Mouse (Mus musculus): ENCODE results near the gene Serpinb5. TPM values are rescaled to one million over a fixed set of nuclear protein-coding genes. Genes with fewer than 3 reads are reported as not detected.
"Not testable (repeated sequence)": the region's sequence is repeated elsewhere in the genome, so short reads cannot be mapped to it uniquely, and the experiment has no call there.

The Serpinb5 gene
- not detected for total RNA-seq (2022)

DNA sequence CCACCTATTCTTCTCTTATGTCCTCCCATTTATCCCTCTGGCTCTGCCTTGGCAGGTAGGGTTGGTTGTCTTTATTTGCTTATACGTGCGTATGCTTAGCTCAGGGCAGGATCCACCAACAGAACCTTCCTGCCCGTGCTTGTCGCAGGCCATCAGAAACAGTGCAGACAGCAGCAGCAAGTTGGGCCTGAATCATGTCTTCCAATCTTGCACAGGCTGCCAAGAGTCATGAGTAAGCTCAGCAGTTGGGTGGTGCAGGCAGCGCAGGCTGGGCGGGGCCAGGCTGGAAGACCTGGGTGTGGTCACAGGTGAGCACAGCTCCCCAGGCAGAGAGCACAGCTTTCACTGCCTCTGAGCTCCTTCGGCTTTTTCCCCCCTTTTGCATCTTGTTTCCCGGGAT is at the start of gene Serpinb5:
Gene Serpinb5, plus strand, starts transcription at position 327 of the 400 bp plus-strand sequence.
- DNase-seq (ENCODE audit: low spot score in 2 of 2) = no peak

DNA sequence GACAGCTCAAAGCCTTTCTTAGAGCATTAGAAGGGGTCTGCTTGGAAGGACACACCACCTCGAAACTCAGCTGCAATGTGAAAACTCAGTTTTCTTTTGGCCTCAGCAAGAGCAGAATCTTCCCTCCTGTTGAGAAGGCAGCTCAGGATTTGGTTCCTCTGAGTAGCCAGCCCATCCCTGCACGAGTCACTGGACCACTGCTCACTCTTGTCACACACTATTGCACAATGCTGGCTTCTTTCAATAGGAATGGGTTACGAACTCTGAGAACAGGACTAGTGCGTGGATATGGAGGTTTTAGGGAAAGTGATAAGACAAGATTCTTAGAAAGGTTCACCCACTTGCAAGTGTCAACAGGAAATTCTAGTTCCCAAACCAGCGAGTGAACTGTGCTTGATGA is 46.1 kb upstream of the Serpinb5 start:
- DNase-seq (ENCODE audit: low spot score in 2 of 2) = no peak

DNA sequence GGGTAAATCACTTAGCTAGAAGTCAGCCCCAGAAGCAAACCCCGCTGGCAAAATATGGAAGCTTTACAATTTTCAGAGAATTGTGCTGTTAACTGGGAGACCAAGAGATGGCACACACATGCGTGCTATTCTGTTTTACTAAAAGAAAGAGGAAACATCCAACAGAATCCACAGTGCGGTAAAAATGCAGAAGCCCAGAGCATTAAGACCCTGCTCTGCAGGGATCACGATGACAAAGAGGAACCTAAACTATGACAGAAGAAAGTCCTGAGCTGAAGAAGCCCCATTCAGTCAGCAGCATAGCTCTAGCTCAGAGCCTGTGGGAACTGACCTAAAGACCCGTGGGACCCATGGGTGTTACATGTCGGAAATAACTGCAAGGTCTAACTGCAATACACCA is 45.7 kb upstream of the Serpinb5 start:
- no peak for DNase-seq (ENCODE audit: low spot score in 2 of 2)

DNA sequence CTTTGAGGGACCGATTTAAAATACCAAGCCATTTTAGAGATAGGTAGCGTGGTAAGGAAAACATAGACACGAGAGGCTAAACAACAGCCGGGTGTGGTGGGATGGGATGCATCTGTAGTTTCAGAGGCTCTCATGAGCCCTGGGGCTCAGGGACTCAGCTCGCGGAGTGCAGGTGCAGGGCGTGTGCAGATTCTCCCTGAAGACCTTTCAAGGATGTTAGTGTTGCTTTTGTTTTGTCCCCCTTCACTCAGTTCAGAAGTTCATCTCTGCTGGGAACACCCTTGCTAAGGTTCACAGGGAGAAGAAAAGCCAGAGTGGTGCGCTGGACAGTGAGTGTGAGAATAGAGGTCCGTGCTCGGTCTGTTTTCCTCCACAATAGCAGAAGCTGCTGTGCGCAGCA is 44.2 kb upstream of the Serpinb5 start:
- DNase-seq (ENCODE audit: low spot score in 2 of 2) = no peak

DNA sequence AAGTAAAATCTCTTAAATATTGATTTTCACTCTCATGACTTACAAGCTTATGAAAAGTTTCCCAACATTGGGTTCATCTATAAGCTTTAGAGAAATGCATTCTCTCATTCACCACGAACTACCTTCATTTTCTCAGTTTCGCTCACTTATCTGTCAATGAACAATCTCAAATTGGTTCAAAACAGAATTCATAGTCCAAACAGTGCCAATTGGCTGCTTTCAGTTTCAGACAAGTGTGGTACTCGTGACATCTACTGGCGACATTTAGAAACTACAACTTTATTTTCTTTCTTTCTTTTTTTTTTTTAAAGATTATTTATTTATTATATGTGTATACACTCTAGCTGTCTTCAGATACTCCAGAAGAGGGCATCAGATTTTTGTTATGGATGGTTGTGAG is 42.6 kb upstream of the Serpinb5 start:
- DNase-seq (ENCODE audit: low spot score in 2 of 2) = no peak

DNA sequence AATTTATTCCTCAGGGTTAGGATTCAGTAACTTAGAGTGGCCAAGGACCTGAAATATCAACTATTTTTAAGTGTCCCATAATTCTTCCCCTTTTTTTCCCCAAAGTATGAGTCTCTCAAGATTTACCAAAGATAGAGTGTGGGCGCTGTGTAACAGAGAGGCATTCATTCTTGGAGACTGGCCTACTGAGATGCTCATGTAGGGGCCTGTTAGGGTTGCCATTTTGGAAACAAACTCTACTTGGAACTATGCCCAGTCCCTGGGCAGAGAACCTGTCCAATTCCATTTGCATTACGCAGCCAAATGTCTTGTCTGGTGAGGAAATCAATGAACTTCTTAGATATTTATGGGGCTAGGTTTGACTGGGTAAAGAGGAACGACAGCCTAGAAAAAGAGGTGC is 38.7 kb upstream of the Serpinb5 start:
- DNase-seq (ENCODE audit: low spot score in 2 of 2) = no peak

DNA sequence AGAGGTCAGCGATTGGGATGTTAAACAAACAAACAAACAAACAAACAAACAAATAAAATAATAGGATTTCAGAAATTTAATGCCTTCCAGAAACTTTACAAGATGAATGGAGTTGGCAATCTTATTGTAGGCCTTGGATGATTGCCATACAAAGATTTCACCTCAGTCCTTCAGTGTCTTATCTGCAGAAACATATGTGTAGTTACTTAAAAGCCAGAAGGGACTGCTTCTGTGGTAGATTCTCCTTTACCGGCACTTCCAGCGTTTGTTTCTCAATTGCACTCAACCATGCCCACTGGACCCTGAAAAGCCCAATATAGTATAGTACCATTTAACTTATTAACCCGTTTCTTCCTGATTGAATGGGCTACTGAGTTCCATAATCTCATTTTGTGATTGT is 32.2 kb upstream of the Serpinb5 start:
- no peak for DNase-seq (ENCODE audit: low spot score in 2 of 2)

DNA sequence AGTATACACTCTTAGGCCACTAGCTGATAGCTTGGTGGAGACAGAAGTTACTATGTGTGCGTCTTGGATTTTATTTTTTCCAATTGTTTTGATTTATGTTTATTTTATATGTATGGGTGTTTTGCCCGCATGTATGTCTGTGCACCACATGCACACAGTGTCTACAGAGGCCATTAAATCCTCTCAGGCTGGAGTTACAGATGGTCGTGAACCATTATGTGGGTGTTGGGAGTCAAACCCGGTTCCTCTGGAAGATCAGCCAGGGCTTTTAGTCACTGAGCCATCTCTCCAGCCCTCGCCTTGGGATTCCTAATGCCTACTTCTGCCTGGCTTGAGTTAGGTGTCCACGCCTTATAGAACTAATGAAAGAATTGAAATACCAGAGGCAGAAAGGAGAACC is 4.6 kb downstream of the Serpinb5 start:
- DNase-seq (ENCODE audit: low spot score in 2 of 2) = no peak

DNA sequence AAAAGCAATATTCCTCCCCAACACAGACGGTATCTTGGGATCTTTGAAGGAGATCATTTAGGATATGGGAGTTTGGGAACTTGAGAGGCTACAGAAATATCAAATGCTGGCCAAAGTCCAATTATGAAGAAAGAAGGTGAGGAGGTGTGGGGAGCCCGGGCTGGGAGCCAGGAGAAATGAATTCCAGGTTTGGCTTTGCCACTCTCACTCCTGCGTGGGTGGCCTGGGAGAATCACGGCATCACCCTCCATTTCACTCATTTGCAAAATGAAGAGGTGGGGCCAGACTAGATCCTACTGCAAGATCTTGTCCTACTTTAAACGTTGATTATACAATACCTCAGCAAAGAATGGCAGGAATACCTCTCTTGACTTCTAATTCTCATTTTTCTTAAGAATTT is 5.1 kb downstream of the Serpinb5 start:
- no peak for DNase-seq (ENCODE audit: low spot score in 2 of 2)

DNA sequence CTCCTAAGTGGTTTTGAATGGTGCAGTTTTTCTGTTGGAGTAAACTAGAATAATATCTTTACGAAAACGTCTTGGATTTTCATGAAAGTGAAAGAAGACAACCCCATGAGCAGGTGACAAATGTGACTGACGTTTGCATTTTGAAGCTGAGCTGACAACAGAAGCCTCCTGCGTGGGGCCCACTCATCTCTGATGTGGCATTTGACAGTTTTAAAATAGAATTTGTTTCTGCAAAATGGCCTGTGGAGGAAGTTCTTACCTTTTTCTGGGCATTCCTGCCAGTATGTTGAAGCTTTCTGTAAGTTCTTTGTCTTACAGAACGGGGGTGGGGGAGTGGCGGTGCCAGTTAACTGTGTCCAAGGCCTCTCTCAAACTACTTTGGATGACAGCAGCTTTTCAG is 5.8 kb downstream of the Serpinb5 start:
- no peak for DNase-seq (ENCODE audit: low spot score in 2 of 2)

DNA sequence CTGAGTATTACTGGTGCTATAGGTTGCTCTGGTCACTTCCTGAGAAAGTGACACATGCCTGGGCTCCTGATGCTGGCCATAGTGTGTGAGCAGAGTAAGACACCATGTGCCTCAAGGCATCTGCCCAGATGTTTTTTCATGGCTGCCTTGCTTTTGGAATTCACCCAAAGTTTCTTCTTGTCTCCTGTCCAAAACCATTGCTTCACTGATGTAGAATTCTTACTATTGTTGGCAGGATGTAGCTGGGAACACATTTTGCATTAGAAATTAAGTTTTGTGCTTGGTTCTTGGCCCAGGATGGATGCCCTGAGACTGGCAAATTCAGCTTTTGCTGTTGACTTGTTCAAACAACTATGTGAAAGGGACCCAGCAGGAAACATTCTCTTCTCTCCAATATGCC is 9.0 kb downstream of the Serpinb5 start:
- DNase-seq (ENCODE audit: low spot score in 2 of 2) = no peak

DNA sequence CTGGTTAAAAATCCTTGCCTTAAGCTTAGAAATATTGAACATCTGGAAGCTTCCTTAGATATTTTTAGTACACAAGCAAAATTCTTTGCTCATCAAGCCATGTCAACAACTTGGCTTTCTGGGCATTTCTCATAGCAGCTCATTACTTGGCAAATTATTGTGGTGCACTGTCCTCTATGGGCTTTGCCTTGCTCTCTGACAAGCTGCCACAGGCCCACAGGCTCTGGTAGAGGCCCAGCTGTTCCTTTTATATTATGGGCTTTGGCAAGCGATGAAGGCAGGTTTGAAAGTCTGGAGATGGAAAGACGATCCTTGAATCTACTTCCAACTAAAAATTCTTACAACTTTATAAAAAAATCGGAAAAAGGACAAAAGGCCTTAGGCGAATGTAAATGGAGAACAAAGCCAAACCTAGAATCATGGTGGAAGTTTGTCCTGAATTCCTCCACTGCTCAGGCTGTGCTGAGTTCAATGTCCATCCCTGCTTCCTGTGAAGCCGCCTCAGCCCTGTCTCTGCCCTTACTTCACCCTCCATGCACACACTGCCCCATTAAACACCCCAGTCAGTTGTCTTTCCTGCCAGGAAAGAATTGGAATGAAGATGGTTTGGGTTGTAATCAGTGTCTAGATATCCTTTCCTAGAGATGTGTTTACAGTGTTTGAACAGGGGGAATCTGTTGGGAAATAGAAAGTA is 14.4 kb downstream of the Serpinb5 start:
- DNase-seq (ENCODE audit: low spot score in 2 of 2) = no peak

DNA sequence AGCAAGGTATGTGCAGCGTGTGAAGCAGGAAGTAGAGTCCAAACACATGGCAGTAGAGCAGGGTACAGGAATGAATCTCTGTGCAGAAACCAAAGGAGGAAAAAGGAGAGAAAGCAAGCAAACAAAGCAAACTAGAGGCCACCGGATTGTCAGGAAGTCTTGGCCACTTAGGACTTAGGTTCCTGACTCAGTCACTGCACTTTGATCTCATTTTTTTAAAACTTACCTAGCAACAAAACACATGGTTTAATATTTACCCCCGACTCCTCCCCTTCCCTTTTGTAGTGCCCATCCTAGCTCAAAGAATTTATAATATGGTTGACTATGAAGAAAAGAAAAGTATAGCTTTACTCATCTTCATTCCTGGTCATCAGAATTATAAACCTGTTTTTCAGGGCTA is 15.2 kb downstream of the Serpinb5 start:
- no peak for DNase-seq (ENCODE audit: low spot score in 2 of 2)

DNA sequence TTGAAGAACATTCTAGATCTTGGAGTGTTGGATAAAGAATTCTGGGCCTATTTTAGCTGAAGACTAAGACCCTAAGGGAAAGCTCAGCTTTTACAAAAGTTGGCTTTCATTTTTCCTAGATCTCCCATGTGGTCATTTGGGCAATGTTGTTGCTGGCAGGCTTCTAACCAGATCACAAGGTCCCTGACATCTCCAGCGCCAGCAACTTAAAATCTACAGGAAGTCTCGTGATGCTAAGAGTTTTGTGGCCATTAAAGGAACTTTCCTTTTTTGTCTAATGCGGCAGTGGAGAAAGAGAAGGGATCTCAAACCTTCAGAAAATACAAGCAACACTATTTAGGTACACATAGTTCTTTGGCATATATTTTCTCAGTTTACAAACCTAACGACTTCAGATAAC is 21.8 kb downstream of the Serpinb5 start:
- DNase-seq (ENCODE audit: low spot score in 2 of 2) = no peak

DNA sequence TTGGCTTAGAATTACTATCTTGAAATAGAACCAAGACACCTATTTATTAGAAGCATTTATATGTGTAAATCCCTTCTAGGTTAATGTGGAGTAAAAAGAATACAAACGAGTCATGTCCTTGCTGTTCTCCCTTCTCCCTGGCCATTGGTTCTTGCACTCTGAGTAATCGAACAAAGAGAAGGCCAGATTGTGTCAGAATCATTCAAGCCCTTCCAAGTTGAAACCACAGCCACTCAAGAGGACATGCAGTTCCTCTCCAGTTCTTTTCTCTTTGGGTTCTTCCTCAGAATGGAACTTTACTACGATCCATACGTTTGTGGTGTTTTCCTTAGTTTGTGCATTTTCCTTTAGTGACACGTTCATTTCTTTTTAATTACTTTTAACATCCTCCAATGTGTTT is 22.4 kb downstream of the Serpinb5 start:
- DNase-seq (ENCODE audit: low spot score in 2 of 2) = no peak

DNA sequence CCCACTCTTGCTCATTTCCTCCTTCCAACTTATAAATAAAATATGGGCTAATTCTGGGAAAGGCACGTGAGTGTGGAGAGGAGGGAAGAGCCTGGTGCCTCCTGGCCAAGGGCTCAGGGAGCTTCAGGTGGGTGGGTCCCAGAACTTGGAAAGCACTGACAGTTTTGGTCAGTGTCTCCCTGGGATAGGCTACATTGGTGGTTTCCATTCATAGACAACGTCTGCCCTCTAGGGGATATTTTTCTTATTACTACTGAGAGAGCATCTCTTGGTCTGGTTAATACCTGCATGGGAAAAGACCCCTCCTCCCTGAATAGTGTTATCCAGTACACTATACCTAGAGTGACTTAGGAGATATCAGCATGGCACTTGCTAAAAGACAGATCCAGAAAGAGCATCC is 22.8 kb downstream of the Serpinb5 start:
- no peak for DNase-seq (ENCODE audit: low spot score in 2 of 2)

DNA sequence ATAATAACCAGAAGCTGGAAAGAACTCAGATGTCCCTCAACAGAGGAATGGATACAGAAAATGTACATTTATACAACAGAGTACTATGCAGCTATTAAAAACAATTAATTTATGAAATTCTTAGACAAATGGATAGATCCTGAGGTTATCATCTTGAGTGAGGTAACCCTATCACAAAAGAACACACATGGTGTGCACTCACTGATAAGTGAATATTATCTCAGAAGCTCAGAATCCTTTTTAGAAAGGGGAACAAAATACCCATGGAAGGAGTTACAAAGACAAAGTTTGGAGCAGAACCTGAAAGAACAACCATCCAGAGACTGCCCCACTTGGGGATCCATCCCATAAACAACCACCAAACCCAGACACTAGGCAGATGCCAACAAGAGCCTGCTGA is 34.2 kb downstream of the Serpinb5 start:
- DNase-seq (ENCODE audit: low spot score in 2 of 2) = not testable (repeated sequence)

DNA sequence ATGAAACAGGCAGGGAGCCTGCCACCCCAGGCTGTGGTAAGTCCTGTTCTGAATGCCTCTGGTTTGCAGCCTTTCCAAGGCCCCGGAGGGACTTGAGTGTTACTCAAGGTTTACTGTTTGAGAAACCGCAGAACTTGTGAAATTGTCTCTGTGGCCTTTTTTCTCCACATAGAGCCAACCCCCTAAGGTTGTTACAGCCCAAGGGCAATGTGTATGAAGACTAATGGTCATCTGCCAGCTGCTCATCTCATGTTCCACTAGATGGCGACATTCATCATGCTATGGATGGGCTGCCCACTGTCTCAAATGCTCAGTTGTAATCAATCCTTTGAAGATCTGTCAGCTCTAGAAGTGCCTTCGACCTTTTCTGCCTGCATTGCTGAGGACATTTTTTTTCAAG is 40.4 kb downstream of the Serpinb5 start:
- no peak for DNase-seq (ENCODE audit: low spot score in 2 of 2)

DNA sequence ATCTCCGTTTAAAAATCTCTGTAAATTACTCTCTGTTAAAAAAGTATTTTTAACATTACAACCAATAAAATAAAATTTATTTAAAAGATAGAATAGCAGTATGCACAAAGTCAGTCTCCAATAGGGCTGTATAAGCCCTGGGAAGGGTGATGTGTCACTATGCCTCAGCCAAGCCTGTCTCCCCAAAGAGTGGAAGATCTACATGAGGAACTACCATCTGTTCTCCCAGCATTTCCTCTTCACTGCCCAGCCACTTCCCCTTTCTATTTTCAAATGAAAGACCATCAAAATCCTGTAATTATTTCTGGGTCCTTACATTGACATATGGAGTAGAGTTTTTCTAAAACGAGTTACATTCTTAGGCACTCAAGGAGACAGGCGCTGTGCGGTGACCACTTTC is 71.0 kb downstream of the Serpinb5 start:
- DNase-seq (ENCODE audit: low spot score in 2 of 2) = no peak

Other genes with a start within 250 kb of the Serpinb5 start
- 1 to 10 TPM; 1.6 to 2.1 (median 1.7) TPM for gene Bcl2, start 146.9 kb upstream of the Serpinb5 start, total RNA-seq (2022)
- 1 to 10 TPM; 2.6 to 4.6 (median 4.0) TPM for gene Kdsr, start 101.4 kb upstream of the Serpinb5 start, total RNA-seq (2022)
- gene Vps4b, start 64.4 kb upstream of the Serpinb5 start, total RNA-seq (2022) = 10 to 100 TPM; 14.3 to 22.0 (median 17.3) TPM
- gene Serpinb12, start 73.3 kb downstream of the Serpinb5 start, total RNA-seq (2022) = not detected
- gene Serpinb13, start 119.8 kb downstream of the Serpinb5 start, total RNA-seq (2022) = not detected
- not detected for gene Serpinb3a, start 191.1 kb downstream of the Serpinb5 start, total RNA-seq (2022)
- not detected for gene Serpinb3d, start 222.3 kb downstream of the Serpinb5 start, total RNA-seq (2022)